Mouse (Mus musculus): ENCODE results near the gene Gm20850.
"Not testable (repeated sequence)": the region's sequence is repeated elsewhere in the genome, so short reads cannot be mapped to it uniquely, and the experiment has no call there.

Gene Gm20850

DNA sequence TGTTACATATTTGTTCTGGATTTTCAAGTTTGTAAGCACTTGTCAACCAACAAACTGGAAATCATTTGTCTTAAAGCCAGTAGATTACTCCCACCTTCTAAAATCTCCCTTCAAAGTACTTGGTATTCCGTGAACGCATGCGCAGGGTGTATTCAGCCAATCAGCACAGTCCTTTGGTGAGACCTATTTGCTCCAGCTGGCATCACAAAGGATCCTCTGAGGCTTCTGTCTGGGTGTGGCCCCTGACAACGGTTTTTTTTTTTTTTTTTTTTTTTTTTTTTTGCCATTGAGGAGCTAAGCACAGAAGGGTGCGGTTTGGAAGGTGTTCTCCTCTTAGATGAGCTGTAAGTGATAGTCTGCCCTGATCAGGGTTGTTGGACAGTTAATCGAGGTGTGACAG, at the start of gene Gm20850:
Gene Gm20850, plus strand, starts transcription at position 301 of the 400 bp plus-strand sequence.
- DNase-seq (ENCODE audit: low spot score), result not testable (repeated sequence)

Data from retina, embryonic 14.5 days (tissue).